Mouse (Mus musculus) cerebellum, postnatal 25 days (tissue): Measurements from ENCODE around the gene Syngr3.

Source experiments
- DNase-seq, 2 experiments: peaks; one replicate each; pipeline ENCODE4 v3.0.0; 2021; ENCODE audit warnings: mixed read lengths in 2 of 2

The Syngr3 gene

GRCm38 (mm10) chr17:24644030-24644715, 45.6 kb downstream of the Syngr3 start:
- DNase-seq, result no peak

GRCm38 (mm10) chr17:24642791-24643343, 46.9 kb downstream of the Syngr3 start:
- no peak for DNase-seq

GRCm38 (mm10) chr17:24641944-24642343, 47.8 kb downstream of the Syngr3 start:
- no peak for DNase-seq

GRCm38 (mm10) chr17:24640581-24640980, 49.2 kb downstream of the Syngr3 start:
- DNase-seq, result no peak

GRCm38 (mm10) chr17:24640119-24640518, 49.6 kb downstream of the Syngr3 start:
- no peak for DNase-seq

GRCm38 (mm10) chr17:24639571-24639988, 50.2 kb downstream of the Syngr3 start:
- DNase-seq, result no peak

- DNase-seq, result no peak
Observed at GRCm38 (mm10) chr17:24638840-24639239, 50.9 kb downstream of the Syngr3 start.

- DNase-seq, result peak in 1 of 2 experiments; percentile 48
Observed at GRCm38 (mm10) chr17:24638214-24638613, 51.5 kb downstream of the Syngr3 start.

- no peak for DNase-seq
Observed at GRCm38 (mm10) chr17:24636781-24637481, 52.8 kb downstream of the Syngr3 start.

GRCm38 (mm10) chr17:24635694-24636093, 54.1 kb downstream of the Syngr3 start:
- no peak for DNase-seq
